Mouse (Mus musculus): Measurements from ENCODE around the gene Gsdma.
A peak's percentile ranks its signal among the peaks of the same experiment; 100 is the strongest.
"Not testable (repeated sequence)": the region's sequence is repeated elsewhere in the genome, so short reads cannot be mapped to it uniquely, and the experiment has no call there.

Gene Gsdma

GRCm38 (mm10) chr11:98664091-98664490, at the start of gene Gsdma:
Gene Gsdma (plus strand): TSS chr11:98664351.
- no peak for DNase-seq

DNA sequence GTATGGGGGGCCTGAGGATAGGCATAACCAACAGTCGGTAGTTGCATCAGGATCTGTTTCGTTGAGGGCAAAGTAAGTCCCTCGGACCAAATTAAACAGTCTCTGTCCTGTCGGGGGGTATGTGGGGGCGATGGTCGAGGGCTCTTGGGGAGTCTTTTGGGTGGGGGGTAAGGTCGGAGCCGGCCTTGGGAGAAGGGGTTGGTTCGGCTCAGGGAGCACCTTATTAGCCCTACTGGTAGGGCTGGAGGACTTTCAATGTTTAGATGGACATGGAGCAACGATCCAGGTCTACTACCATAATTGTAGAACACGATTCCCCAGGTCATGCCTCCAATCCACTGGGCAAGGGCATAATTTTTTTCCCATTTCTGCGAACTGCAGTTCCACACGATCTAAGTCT, 43.4 kb upstream of the Gsdma start:
- no peak for DNase-seq

GRCm38 (mm10) chr11:98623981-98624380, 40.2 kb upstream of the Gsdma start:
- not testable (repeated sequence) for DNase-seq

DNA sequence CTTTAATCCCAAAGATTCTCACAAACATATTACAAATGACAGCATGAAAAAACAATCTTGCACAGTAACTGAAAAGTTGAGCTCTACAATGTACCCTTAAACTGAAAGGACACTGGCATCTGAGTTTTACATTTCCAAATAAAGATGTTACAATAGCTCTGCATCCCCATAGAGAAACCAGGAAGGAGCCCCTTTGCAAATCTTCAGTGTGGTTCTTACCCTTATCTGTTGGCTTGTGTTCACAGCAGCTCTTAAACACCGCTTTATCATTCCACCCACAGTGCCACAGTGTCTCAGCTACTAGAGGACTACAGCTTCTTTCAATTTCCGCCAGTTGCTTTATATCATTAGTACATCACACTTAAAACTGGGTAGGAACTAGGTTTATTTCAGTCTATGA, 39.8 kb upstream of the Gsdma start:
- DNase-seq, result not testable (repeated sequence)

DNA sequence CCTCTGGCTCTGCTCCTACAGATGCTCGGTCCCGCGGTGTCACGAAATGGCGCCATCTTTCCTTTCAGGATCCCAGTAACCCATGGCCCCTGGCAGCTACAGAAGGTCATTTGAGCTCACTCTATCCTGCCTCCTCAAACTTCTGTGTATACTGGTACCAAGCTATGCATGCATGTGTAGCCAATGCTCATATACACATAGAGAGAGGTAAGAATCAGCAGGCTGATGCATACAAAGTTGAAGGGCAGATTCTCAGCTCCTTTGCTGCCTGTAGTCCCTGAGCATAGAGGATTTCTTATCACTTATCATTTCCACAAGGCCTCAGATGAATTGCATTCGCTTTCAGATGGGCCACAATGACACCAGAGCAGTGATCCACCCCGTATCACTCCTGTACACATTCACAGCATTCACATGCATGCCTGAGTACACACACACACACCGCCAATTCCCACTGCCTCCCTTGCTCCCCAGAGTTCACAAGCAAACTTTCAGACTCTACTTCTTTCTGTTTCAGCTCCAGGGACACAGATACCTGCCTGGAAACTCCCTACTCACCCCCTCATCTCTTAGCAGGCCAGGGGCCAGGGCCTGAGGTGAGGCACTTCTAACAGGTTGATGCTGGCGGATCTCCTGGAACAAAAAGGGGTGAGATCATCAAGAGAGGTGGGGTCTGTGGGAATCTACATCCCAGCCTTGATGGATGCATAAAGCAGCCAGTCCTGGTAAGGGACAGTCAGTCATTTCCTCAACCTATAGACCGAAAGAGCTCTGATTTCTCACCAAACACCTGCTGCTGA, 38.3 kb upstream of the Gsdma start, which contains the start of the genes Gm12355 and Gsdma3:
Gm12355 (minus strand) TSS at position 51 of the 800 bp plus-strand sequence.
Gsdma3 (plus strand) TSS at position 750 of the 800 bp plus-strand sequence.
- no peak for DNase-seq

DNA sequence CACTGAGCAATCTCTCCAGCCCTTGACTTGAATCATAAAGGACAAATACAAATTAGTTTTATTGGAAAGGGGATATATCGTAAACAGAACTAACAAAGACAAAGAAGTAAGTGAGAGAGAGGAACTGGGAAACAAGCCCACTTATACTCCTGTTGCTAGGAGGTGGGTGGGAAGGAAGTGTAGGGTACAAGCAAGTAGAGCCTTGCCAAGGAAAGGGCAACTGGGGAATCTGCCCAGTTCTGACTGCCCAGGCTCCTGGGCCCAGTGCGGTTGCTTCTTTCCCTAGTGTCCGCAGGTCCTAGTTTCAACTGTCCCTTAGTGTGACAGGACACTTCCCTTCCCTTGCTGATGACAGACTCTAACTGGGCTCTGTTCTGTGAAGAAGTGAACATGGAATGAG, 35.4 kb upstream of the Gsdma start:
- no peak for DNase-seq

GRCm38 (mm10) chr11:98630646-98631045, 33.5 kb upstream of the Gsdma start:
- no peak for DNase-seq

DNA sequence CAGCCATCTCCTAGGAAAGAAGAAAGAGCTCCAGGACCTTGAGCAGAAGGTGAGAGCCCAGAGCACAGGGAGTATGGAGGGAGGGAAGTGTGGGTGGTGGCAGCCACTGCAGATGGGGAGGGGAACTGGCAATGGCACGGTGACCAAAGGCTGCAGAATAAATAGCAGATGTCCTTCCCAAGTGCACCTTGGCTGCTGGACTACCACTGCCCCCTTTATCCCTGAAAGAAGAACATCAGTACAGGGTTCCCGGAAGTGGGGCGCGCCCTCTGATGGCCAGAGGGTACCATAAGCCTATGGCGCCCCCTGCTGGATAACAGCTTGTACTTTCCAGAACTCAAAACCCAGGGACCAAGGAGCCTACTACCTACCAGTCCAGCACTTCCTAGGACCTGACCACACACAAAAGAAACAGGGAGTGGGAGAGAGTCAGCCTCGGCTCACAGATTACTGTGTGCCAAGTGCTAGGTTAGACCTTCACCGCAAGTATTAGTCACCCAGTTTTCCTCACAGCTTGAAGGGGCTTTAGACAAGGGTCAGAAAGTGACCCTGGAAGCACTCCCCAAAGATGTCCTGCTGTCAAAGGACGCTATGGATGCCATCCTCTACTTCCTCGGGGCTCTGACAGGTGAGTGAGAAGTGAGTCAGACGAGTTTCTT, 28.7 kb upstream of the Gsdma start:
- DNase-seq, result peak; percentile 36

- DNase-seq, result no peak
Observed at GRCm38 (mm10) chr11:98637501-98637900, 26.6 kb upstream of the Gsdma start.

DNA sequence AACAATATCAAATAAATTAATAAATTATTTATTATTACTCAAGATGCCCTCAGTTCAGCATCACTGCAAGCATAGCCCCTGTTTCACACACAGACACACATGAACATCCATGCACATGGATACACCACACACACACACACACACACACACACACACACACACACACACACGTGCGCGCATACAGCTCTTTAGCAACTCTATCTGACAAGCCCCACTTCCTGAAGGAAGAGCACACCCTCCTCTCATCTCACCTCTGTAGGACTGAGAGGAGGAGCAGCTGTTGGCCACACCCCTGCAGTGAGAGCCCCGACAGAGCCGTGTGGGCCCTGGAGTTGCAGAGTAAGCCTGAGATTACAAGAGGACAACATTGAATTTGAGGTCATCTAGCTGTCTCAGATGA, 24.1 kb upstream of the Gsdma start:
- DNase-seq, result no peak

DNA sequence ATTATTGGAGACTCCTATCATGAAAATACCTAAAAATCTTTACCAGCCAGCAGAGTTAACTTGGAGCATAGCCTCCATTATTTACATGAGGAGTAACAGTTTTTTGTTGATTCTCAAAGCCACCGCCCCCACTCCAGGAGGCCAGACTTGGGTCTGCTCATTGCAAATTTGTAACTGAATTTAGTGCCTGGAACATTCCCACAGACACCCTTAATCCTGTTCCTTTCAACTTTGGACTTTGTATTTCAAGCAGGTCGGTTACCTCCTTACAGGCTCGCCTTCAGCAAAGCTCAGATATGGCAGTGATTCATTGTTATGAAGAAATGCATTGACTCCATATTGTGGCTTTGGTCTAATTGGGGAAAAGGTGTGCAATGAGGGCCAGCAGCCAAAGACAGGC, 19.4 kb upstream of the Gsdma start:
- DNase-seq, result no peak

DNA sequence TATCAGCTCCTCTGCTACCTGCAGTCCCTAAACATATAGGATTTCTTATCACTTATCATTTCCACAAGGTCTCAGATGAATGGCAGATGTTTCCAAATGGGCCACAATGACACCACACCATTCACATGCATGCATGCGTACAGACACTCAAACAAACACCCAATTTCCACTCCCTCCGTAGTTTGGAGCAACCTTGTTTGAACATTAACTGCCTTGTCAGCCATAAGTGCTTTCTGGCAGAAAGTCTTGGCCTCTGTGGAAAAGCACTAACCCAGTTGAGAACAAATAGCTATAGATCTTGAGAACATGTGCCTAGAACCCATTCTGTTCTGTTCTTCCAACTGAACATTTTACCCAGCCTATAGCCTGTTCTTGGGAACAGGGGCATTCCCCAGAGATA, 18.2 kb upstream of the Gsdma start:
- DNase-seq, result no peak

GRCm38 (mm10) chr11:98646459-98646858, 17.7 kb upstream of the Gsdma start, which contains the start of gene Gsdma2:
Gene Gsdma2 (plus strand): TSS chr11:98646759.
- DNase-seq, result no peak

GRCm38 (mm10) chr11:98655076-98655475, 9.1 kb upstream of the Gsdma start:
- peak; percentile 72 for DNase-seq

- DNase-seq, result peak; percentile 67
Observed at GRCm38 (mm10) chr11:98660517-98660916, 3.6 kb upstream of the Gsdma start.

GRCm38 (mm10) chr11:98668984-98669383, 4.8 kb downstream of the Gsdma start:
- DNase-seq, result no peak

DNA sequence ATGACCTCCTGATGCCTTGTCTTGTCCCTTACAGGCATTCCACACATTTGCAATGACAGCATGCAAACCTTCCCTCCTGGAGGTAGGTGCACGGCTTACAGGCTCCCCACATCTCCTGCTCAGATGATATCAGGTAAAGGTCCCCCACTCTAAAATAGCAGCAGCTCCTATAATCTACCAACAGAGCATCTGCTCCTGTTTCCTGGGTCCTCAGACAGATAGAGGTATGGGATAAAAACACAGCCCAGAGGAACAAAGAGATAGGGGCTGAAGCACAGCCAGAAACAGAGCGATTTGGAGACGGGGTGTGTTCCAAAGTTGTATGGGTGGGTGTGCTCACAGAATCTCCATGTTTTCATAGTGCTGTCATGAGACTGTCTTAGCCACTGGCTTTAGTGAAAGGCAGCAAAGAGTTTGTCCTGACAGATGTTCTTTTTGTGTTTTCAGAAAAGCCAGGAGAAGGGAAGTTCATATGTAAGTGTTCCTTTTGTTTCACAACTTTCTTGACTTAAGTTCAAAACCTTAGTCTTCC, 7.2 kb downstream of the Gsdma start:
- no peak for DNase-seq

- DNase-seq, result no peak
Observed at GRCm38 (mm10) chr11:98671857-98672256, 7.7 kb downstream of the Gsdma start.

DNA sequence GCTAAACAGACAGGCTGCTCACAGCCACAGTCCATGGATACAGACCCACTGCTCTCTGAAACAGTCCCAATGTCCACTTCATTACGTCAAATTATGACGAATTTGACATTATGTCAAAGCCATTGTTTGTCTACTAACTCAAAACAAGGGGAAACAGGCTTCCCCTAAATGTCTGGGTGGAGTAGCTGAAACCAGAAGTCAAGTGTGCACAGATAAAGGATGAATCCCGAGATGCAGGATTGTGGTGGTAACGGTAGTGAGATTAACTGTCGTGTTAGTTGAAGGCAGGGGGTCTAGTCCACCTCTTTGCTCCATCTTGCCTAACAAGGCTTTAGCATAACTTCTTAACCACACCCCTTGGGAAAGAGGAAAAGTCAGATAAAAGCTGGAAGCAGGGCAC, 8.3 kb downstream of the Gsdma start:
- DNase-seq, result no peak

- peak; percentile 72 for DNase-seq
Observed at GRCm38 (mm10) chr11:98673136-98673535, 9.0 kb downstream of the Gsdma start.

- DNase-seq, result no peak
Observed at GRCm38 (mm10) chr11:98675829-98676363, 11.7 kb downstream of the Gsdma start.

GRCm38 (mm10) chr11:98680023-98680422, 15.9 kb downstream of the Gsdma start:
- DNase-seq, result no peak

DNA sequence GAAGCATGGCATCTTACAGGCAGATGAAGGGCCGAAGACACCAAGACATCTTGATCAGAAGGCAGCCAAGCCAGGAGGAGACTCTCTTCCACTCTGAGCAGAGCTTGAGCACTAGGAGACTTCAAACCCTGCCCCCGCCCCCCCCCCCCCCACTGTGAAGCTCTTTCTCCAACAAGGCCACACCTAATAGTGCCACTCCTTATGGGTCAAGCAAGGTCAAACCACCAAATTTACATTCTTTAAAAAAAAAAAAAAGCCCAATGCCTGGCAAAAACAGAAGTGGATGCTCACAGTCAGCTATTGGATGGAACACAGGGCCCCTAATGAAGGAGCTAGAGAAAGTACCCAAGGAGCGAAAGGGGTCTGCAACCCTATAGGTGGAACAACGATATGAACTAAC, 16.4 kb downstream of the Gsdma start:
- not testable (repeated sequence) for DNase-seq

DNA sequence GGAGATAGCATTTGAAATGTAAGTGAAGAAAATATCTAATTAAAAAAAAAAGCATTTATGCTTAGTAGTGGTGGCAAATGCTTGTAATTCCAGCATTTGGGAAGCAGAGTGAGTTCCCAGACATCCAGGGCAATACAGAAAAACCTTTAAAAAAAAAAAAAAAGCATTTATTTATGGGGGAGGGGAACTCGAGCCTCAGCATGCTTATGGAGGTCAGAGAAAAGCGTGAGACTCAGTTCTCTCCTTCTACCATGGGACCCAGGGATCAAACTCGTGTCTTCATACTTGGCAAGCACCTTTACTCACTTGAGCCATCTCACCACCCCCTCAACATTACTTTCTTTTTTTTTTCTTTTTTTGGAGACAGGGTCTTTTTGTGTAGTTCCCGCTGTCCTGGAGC, 17.0 kb downstream of the Gsdma start:
- no peak for DNase-seq

Measured in lung, postnatal 36 days (tissue).